Mouse (Mus musculus): ENCODE data around the gene Tmem128.

- no peak for TF ChIP-seq POLR2A (IDR thresholded peaks at IDR 0.05; ENCODE audit: control insufficient read depth, extremely low read depth, insufficient read depth, low read length, poor library complexity)
- no peak for TF ChIP-seq CTCF (IDR thresholded peaks at IDR 0.05; ENCODE audit: borderline replicate concordance, control insufficient read depth, extremely low read depth, insufficient read depth, low read length, poor library complexity)
These were observed 3.4 kb upstream of the Tmem128 start for GRCm38 (mm10) chr5:38256551-38256950.

All from thymus, adult 2 months (tissue).